Mouse (Mus musculus): ENCODE data around the gene Ak4.
"Not testable (repeated sequence)": the region's sequence is repeated elsewhere in the genome, so short reads cannot be mapped to it uniquely, and the experiment has no call there.

Gene Ak4

DNA sequence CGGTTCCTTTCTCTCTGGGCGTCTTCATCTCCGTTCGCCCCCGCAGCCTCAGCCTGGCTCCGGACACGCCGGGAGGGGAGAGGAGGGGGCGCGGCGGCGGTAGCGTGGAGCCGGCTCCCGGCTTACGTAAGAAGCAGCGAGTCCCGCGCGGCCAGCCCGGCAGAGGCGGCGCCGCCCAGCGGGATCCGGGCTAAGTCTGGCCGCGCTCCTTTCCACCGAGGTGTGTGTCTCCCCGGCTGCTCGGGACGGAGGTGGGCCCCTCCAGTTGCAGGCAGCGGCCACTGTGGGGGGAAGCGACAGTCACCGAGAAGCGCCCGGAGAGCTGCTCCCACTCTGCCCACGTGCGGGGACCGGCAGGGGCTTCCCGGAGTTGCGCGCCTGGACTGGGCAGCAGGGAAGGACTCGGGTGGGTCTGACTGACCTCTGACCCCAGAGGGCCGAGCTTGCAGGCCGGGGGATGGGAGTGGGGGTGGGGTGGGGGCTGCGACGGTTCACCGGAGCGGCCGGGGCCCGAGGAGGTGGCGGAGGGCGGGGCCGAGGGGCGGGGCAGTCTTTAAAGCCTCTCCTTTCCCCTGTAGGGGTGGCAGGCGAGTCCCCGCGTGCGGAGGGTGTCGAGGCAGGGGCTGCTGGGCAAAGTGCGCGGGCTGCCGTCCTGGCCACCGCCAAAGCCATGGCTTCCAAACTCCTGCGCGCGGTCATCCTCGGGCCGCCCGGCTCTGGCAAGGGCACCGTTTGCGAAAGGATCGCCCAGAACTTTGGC lies at the start of gene Ak4:
Gene Ak4 (plus strand): TSS at position 127 of the 760 bp plus-strand sequence.
- peak; percentile 71 for DNase-seq (ENCODE audit: low spot score)

DNA sequence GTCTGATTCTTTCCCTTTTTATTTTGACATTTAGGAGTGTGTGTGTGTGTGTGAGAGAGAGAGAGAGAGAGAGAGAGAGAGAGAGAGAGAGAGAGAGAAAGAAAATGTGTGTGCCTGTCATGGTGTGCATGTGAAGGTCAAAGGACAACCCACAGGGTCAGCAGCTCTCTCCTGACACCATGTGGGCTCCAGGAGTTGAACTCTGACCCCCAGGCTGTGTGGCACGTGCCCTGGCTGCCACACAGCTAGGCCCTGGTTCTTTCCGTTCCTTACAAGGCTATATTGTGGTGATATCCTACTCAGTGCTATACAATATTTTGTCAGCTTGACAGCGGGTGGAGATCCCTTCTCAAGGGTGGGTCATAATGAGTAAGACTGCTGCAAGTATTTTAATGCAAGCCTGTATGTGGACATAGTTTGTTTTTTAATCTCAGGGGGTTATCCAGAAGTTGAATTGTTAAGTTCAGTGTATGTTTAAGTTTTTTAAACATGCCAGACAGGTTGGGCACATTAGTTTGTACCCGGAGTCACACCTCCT lies 49.3 kb upstream of the Ak4 start:
- DNase-seq (ENCODE audit: low spot score) = peak; percentile 40

DNA sequence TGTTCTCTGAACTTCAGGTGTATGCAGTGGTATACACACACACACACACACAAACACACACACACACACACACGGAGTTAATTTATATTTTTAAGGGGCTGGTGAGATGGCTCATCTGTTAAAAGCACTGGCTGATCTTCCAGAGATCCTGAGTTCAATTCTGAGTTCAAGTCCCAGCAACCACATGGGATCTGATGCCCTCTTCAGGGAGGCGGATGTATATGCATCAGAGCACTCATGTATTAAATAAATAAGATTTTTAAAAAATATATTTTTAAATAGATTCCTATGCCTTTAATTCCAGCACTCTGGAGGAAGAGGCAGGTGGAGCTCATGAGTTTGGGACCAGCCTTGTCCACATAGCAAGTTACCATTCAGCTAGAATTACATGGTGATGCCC lies 46.8 kb upstream of the Ak4 start:
- no peak for DNase-seq (ENCODE audit: low spot score)

DNA sequence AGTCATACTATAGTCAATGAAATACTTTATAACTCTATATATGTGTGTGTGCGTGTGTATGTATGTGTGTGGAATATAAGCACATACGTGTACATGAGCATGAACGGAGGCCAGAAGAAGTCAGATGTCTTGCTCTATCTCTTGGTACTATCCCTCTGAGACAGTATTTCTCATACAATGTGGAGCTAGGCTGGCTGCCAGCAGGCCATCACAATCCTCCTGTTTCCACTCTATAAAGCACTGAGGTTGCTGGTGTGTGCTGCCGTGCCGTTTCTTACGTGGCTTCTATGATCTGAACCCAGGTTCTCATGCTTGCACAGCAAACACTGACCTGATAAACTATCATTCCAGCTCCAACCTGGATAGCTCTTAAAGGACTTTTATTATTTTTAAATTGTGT lies 46.3 kb upstream of the Ak4 start:
- no peak for DNase-seq (ENCODE audit: low spot score)

DNA sequence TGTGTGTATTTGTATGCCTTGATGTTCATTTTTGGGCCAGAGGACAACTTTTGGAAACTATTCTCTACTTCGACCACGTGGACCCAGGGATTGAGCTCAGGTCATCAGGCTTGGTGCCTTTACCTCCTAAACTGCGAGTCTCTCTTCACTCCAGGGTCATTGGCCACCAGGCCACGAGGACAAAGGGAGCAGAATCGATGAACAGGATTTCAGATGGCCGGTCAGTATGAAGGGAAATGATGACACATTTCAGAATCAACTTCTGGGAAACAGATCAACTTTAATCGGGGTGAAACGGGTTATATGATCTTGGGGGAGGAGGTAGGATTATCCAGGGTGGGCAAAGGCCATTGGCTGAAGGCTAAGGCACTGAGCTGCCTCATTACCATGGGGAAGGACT lies 45.0 kb upstream of the Ak4 start:
- DNase-seq (ENCODE audit: low spot score) = no peak

DNA sequence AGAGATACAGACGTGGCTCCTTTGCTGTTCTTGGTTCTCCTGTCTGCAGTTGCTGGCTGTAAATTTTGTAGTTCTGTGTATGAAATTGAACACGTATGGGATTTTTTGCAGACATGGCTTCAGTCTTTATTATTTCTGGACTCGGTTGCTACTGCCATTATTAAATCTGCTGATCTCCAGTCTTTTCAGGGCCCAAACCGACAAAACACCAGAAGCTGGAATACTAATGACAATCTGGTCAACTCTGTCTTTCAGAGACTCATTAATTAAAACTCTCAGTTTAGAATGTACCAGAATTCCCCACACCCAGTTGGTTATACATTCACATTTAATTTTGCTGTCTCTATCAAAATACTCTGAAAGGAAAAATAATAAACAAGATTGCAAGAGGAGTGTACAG lies 42.2 kb upstream of the Ak4 start:
- DNase-seq (ENCODE audit: low spot score) = no peak

DNA sequence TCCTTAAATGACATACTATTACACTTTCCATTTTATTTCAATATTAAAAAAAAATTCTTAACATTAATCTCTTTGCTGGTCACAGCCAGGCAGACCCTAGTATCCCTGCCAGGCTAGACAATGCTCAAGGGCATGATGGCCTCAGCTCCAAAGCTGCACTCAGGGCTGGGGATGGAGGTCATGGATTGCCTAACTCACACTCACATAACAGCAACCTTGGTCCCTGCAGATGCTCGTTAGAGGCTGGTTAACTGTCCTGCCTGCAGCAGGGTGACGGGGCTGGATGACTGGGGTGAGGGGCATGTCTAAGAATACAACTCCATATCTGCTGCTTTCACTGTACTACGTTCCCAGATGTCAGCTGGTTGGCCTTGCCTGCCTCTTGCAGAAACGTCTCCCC lies 40.8 kb upstream of the Ak4 start:
- DNase-seq (ENCODE audit: low spot score) = no peak

DNA sequence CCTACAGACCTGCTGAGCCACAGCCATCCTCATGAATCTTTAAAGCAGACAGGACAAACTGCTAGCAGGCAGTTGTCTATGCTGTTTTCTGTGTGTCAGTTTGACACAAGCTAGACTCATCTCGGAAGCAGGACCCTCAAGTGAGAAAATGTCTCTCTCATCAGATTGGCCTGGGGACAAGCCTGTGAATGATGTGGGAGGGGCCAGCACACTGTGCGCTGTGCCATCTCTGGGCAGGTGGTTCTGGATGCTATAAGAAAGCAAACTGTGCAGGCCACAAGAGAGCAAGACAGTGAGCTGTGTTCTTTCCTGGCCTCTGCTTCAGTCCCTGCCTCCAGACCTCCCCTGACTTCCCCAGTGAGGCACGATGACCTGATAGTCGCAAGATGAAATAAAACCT lies 40.3 kb upstream of the Ak4 start:
- DNase-seq (ENCODE audit: low spot score) = no peak

DNA sequence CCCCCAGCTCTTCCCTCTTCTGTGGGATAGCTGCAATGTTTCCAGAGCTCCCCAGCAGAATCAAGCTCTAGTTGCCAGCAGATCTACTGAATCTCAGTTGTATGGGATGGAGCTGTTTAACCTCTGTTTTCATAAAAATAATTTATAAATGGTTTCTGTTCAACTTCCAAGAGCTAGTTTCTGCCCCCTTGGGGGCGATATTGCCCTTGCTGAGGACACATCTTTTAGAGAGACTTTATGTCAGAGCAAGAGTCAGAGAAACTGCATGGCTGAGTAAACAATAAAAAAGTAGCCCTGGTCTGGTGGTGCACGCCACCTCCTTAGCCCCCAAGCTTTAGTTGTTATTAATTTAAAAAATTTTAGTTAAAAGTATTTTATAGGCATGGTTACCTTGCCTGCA lies 34.1 kb upstream of the Ak4 start:
- no peak for DNase-seq (ENCODE audit: low spot score)

DNA sequence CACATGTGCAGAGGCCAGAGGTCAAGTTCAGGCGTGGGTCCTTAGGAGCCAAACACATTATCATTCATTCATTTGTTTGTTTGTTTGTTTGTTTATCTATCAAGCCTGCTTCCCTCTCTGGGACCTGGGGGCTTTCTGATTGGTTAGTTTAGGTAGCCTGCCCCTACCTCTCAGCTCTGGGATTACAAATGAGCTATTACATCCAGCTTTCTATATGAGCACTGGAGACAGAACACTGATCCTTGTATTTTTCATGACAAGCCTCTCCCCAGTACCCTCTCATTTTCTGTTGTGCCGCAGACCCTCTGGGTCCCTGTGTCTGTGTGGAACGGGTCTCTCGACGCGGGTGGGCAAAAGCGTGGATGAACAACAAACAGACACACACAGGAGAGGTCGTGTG lies 30.8 kb upstream of the Ak4 start:
- no peak for DNase-seq (ENCODE audit: low spot score)

DNA sequence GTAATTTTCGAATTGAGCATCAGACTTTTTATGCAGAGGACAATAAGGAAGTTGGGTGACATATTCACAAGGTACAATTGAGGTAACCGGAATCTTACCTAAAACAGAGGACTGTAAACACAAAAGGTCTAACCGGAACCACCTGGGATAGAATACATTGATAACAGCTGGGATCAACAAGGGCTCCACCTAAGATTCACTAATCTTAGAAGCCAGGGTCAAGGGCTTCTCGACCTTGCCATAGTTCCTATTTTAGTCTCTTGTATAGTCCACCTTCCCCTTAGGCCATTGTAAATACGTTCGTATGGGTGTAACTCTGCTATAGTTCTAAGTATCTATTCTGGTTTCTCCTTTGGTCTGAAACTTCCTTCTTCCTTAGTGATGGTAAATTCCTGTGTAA lies 30.4 kb upstream of the Ak4 start:
- DNase-seq (ENCODE audit: low spot score) = not testable (repeated sequence)

DNA sequence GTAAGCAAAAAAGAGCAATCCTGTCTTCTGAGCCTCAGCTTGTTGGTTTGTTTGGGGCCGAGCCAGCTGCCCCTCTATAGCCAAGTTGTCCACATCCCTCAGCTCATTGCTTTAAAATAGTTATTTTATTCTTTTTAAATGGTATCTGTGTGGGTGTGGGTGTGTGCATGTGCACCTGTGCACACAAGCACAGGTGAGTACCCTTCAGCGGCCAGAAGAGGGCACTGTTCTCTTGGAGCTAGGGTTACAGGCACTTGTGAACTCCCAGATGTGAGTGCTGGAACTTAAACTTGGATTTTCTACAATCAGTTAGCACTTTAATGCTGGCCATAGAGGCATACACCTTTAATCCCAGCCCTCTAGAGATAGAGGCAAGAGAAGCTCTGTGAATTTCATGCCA lies 26.8 kb upstream of the Ak4 start:
- DNase-seq (ENCODE audit: low spot score) = peak; percentile 65

DNA sequence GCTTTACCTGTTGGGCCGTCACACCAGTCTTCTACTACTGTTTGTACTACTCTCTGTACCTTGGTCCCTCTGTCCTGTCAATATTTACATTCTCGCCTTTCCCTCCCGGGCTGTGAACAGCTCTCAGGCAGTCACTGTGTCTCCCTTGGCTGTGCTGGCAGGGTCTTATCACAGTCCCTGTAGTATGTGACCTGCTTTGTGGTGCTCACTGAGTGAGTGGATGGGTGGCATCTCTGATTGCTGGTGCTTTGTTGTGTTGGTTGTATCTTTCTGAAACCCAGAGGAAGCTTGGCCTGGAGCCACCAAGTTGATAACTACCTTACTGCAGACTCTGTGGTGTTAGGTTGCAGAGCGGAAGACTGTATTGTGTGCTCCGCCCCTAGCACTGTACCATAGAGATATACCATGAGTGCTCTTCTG lies 25.8 kb upstream of the Ak4 start:
- no peak for DNase-seq (ENCODE audit: low spot score)

DNA sequence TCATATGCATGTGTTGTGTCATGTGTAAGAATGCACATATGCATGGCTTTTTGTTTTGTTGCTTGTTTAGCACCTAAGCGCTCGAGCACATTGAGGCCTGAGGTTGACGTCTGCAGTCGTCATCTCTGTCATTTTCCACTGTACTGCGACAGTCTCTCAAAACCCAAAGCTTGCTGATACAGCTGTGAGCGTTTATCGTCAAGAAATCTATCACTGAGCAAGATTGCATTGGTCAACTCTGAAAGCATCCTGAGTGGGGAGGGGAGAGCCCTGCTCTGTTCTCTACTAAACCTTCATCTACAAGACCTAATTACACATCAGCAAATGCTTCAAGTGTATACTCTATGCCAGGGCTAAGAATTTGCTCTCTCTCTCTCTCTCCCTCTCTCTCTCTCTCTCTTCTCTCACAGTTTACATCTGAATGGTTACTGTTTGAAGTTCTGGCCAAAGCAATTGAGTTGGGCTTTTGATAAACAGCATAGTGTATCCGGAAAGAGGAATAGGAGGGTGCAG lies 24.0 kb upstream of the Ak4 start:
- no peak for DNase-seq (ENCODE audit: low spot score)

DNA sequence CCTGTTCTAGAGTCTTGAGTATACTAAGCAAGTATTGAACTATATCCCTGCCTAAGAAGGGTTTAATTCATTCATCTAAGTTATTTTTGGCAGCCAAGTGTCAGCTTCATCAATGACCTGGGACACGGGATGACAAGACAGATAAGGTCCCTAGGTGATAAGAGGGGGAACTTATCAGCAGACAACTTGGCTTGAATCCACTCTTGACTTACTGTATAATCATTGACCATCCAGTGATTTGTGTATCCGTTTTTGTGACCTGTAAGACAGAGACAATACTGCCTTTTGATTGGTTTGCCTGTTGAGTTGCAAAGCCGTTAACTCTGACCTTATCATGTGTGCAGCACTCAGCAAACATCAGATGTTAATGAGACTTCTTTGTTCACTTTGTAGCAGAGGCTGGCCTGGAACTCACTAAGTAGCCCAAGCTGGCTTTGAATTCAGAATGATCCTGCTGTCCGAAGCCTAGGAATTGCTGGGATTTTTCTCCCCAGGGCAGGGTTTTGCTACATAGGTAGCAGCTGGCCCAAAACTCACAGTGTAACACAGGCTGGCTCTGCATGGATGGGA lies 19.0 kb upstream of the Ak4 start:
- DNase-seq (ENCODE audit: low spot score) = no peak

DNA sequence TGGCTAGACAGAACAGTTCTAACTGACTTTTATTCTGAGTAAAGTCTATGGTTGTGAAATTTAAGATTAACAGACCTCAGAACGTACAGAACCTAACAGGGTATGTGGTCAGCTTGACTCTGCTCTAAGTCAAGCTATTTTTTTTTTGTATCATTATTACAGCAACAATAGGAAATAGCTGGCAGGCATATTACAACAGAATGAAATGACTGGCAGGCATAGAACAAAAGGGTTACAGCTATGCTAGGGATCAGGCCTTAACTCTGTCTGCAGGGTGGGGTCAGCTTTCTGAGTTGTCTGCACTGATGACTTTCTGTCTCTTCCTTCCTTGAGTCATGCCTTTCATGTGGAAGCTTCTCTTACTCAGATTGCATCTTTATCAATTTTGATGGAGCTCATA lies 17.1 kb upstream of the Ak4 start:
- no peak for DNase-seq (ENCODE audit: low spot score)

DNA sequence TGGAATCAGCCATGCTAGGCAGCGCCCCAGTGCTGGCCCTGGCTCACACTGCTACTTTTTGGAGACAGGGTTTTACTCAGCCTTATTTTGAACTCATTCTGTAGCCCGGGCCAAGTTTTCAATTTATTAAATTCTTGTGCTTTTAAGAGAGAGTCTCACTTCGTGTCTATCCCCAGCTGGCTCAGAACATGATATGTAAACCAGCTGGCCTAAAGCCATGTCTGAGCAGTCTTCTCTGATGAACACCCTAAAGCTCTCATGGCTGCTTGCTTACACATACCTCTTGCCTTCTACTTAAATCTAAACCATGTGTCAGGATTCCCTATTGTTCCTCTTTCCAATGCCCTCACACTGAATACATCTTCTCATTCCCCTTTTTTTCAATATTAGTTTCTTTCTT lies 14.2 kb upstream of the Ak4 start:
- no peak for DNase-seq (ENCODE audit: low spot score)

DNA sequence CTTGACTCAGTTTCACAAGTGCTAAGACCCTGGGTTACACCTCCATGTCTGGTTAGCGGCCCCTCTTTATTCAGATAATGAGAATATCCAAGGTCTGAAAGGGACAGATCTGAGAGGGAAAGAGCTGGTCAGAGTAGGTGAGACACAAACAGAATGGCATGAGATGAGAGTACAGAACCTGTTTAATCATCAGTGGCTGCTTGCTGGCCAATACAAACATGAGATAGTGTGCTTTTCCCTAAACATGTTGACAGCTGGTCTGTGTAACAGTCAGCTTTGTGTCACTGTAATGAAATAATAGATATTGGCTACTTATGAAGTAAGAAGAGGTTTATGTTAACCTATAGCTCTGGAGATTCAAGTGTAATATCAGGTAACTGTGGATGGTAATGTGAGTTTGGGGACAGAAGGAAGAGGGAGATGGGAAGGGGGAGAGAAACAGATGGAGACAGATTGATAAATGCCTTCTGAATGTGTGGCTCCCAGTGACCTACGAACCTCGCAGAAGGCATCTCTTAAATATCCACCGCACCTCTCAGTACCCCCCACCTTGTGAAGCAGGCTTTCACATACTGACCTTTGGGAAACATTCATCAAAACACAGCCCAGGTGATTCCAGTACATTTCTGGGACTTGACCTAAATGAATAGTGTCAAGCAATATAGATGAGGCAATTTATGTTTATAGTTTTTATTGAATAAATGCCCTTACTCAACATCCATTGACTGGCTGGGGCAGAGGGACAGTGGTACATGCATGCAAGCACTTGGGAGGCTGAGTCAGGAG lies 12.5 kb upstream of the Ak4 start:
- no peak for DNase-seq (ENCODE audit: low spot score)

DNA sequence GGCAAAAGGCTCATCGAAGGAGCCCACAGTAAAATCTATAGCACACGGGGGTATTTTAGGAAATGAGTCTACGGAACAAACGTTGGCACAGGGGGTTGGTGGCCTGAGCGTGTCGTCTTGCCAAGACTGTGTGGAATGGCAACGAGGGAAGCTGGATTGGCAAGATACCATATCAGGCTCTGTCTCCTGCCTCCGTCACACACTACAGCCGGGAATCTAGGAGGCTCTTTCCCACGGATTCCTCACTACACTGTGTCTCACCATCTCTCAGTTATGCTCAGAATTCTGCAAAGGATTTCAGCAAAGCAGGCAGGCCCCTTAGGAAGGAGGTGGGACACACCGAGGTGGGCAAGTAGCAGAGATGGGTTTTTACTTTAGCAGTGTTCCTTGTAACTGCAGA lies 2.1 kb upstream of the Ak4 start:
- no peak for DNase-seq (ENCODE audit: low spot score)

DNA sequence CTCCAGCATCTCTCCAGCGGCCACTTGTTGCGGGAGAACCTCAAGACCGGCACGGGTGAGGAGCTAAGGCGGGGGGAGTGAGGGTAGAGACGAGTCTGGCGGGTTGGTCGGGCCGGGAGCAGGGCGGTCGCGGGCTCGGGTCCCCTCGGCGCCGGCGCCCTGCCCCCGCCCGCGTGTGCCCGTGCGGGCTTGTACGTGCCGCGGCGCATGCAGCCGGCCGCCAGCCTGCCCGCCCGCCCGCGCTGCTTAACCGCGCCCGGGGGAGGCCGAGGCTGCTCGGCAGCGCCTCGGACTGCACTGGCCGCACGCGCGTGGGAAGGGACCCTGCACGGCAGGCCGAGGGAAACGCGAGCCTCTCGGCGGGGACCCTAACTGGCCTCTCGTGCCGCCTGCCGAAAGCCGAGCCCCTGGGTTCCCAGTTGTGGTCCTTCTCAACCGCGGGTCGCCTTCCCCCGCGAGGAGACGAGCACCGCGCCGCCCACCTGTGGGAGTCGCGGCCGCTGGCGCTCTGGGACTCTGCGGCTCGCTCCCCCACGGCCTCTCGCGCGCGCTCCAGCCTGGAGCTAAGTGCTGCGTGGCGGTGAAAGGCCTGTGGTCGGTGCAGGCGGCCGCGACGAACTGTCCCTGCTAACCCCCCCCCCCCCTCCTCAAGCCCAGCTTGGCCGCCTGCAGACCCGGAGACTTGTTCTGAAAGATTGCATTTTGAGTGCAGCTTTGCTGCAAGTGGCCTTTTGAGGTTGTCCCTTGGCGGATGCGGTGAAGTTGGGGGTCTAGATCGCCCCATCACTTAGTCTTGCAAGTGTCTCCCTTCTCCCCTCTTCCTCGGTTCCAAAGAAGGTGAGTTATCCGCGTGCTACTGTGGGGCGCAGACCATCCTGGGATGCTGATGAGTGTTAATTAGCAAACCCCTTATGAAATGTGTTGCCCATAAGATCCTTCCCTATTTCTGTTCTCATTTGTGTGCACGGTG lies 1.1 kb downstream of the Ak4 start:
- peak; percentile 38 for DNase-seq (ENCODE audit: low spot score)

DNA sequence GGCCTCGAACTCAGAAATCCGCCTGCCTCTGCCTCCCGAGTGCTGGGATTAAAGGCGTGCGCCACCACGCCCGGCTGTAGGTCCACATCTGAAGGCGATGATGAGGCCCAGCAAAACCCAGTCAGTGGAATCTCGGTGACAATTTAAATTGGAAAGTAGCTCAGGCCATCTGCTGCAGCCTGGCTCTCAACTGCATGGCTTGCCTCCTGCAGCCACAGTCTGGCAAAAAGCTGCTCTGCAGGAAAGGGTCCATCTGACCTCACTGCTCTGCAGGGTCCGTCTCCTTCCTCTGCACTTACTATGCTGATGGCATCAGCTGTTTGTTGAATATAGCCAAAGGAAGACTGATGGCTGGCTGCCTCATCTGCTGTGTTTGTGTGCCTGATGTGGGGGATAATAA lies 3.9 kb downstream of the Ak4 start:
- peak; percentile 12 for DNase-seq (ENCODE audit: low spot score)

DNA sequence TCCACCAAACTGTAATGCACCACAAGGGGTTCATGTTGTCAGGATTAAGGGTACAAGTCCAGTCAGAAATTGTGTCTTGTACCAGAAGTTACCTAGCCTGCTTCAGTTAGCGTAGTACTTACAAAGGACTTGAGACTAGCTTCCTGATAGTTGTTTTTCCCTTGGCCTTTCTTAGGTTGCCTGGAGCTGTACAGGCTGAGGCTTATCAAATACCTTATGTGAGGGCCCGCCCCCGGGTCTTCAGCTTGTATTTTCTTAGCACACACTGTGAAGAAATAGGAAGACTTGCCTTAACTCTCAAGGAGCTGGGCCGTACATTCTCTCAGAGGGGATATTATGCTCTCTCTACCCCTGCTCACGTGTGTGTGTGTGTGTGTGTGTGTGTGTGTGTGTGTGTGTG lies 4.5 kb downstream of the Ak4 start:
- DNase-seq (ENCODE audit: low spot score) = no peak

All from embryo, embryonic 10 days (tissue).